Mouse (Mus musculus) MEL (cell line): ENCODE measurements around the gene Hey2.
A peak's percentile ranks its signal among the peaks of the same experiment; 100 is the strongest.

Experiments used
- CTCF ChIP-seq, 3 experiments: IDR thresholded peaks in 2 of 3; conservative IDR thresholded peaks in 1 of 3; 2 replicates each; pipeline ENCODE4 v1.5.1; 2011 to 2012; ENCODE audit warnings: low read length in 3 of 3, low read depth in 2 of 3, mild to moderate bottlenecking in 2 of 3, improper control_type of control experiment in 1 of 3, inconsistent platforms in 1 of 3, mixed read lengths in 1 of 3, moderate library complexity in 1 of 3; ENCODE audit not compliant: control insufficient read depth in 1 of 3, insufficient read depth in 1 of 3, poor library complexity in 1 of 3, severe bottlenecking in 1 of 3
- GATA1 ChIP-seq: IDR thresholded peaks from 2 replicates; pipeline ENCODE4 v1.6.1; 2011; ENCODE audit warnings: low read depth, low read length, improper control_type of control experiment
- JUND ChIP-seq: IDR thresholded peaks from 2 replicates; pipeline ENCODE4 v1.6.1; 2011; ENCODE audit warnings: low read depth, mild to moderate bottlenecking, improper control_type of control experiment, low read length
- NELFE ChIP-seq: IDR thresholded peaks from 2 replicates; pipeline ENCODE4 v1.6.1; 2011; ENCODE audit warnings: low read depth, low read length, improper control_type of control experiment
- POLR2A ChIP-seq, 2 experiments: IDR thresholded peaks; 2 replicates each; pipeline ENCODE4 v1.6.1; 2011 to 2012; ENCODE audit warnings: low read length in 2 of 2, mild to moderate bottlenecking in 2 of 2, control low read depth in 1 of 2, improper control_type of control experiment in 1 of 2, low read depth in 1 of 2, moderate library complexity in 1 of 2; ENCODE audit not compliant: control insufficient read depth in 1 of 2, insufficient read depth in 1 of 2, poor library complexity in 1 of 2
- SMC3 ChIP-seq: IDR thresholded peaks from 2 replicates; pipeline ENCODE4 v1.6.1; 2011; ENCODE audit warnings: low read depth, low read length, improper control_type of control experiment
- TBP ChIP-seq: IDR thresholded peaks from 2 replicates; pipeline ENCODE4 v1.8.0; 2011; ENCODE audit warnings: low read depth, low read length, improper control_type of control experiment
- TCF12 ChIP-seq: IDR thresholded peaks from 2 replicates; pipeline ENCODE4 v1.6.1; 2014; ENCODE audit warnings: low read depth, mild to moderate bottlenecking, inconsistent platforms, low read length, improper control_type of control experiment, moderate library complexity
- USF1 ChIP-seq: IDR thresholded peaks from 2 replicates; pipeline ENCODE4 v1.6.1; 2014; ENCODE audit warnings: low read depth, mild to moderate bottlenecking, inconsistent platforms, low read length, improper control_type of control experiment, moderate library complexity
- USF2 ChIP-seq, 2 experiments: IDR thresholded peaks; 2 replicates each; pipeline ENCODE4 v1.6.1; 2011 to 2012; ENCODE audit warnings: improper control_type of control experiment in 2 of 2, low read length in 2 of 2, borderline replicate concordance in 1 of 2, inconsistent platforms in 1 of 2, low read depth in 1 of 2, mild to moderate bottlenecking in 1 of 2; ENCODE audit not compliant: insufficient read depth in 1 of 2
- ZC3H11A ChIP-seq: IDR thresholded peaks from 2 replicates; pipeline ENCODE4 v1.6.1; 2012; ENCODE audit warnings: low read depth, mild to moderate bottlenecking, inconsistent platforms, low read length, improper control_type of control experiment
- ZKSCAN1 ChIP-seq: IDR thresholded peaks from 2 replicates; pipeline ENCODE4 v1.6.1; 2012; ENCODE audit warnings: low read depth, mild to moderate bottlenecking, inconsistent platforms, low read length, improper control_type of control experiment, moderate library complexity

- TF ChIP-seq CTCF (IDR thresholded peaks at IDR 0.05 in 2 of 3, conservative IDR thresholded peaks at IDR 0.05 in 1 of 3; ENCODE audit: control insufficient read depth in 1 of 3, insufficient read depth in 1 of 3, low read depth in 2 of 3, low read length in 3 of 3, poor library complexity in 1 of 3, severe bottlenecking in 1 of 3) (no peak), GATA1 (peak; percentile 76; the same call in 1 of the 2 replicates), ZKSCAN1 (no peak), JUND (no peak), TCF12 (peak; percentile 30; the same call in 1 of the 2 replicates), ZC3H11A (no peak), POLR2A (IDR thresholded peaks at IDR 0.05; ENCODE audit: control insufficient read depth in 1 of 2, insufficient read depth in 1 of 2, low read depth in 1 of 2, low read length in 2 of 2, poor library complexity in 1 of 2) (no peak), NELFE (no peak), USF1 (no peak), USF2 (IDR thresholded peaks at IDR 0.05; ENCODE audit: borderline replicate concordance in 1 of 2, insufficient read depth in 1 of 2, low read depth in 1 of 2, low read length in 2 of 2) (0 out of 4 replicates have a peak, but pooled peaks of 1 of the 2 experiments have one; percentile 9), TBP (no peak), SMC3 (no peak)
Observed at GRCm38 (mm10) chr10:30787684-30788339, 54.8 kb downstream of the Hey2 start.
